Mouse (Mus musculus) heart, embryonic 14.5 days (tissue): Measurements from ENCODE around the gene Os9. TPM values are rescaled to one million over a fixed set of nuclear protein-coding genes. Genes with fewer than 3 reads are reported as not detected.

Experiments
- ATAC-seq: fragments of 200-750 bp; cut with Nextera tagmentation; 2 replicates; pipeline ENCODE4 v1.8.0; 2017; ENCODE audit warnings: low read depth, moderate TSS enrichment; ENCODE audit not compliant: insufficient number of reproducible peaks, insufficient read depth, low FRiP score
- H3K27ac ChIP-seq, 2 experiments: fragments of 200-500 bp in 1 of 2; fragments of 300-500 bp in 1 of 2; sonication (generic) in 1 of 2; replicated peaks in 1 of 2; 2 replicates each; pipeline ENCODE4 v1.5.1; 2012 to 2014; ENCODE audit warnings: low read depth in 2 of 2, low read length in 2 of 2, control low read depth in 1 of 2, mild to moderate bottlenecking in 1 of 2, mixed read lengths in 1 of 2; ENCODE audit not compliant: control insufficient read depth in 1 of 2, insufficient read depth in 1 of 2
- H3K27me3 ChIP-seq: fragments of 300-500 bp; sonication (generic); 2 replicates; pipeline ENCODE4 v1.6.1; 2014; ENCODE audit warnings: mild to moderate bottlenecking, low read length, control low read depth; ENCODE audit not compliant: control insufficient read depth, insufficient read depth
- H3K36me3 ChIP-seq: fragments of 300-500 bp; sonication (generic); 2 replicates; pipeline ENCODE4 v1.6.1; 2014; ENCODE audit warnings: mild to moderate bottlenecking, control low read depth, low read length, mixed read lengths; ENCODE audit not compliant: control insufficient read depth, insufficient read depth
- H3K4me1 ChIP-seq, 2 experiments: fragments of 200-500 bp in 1 of 2; fragments of 300-500 bp in 1 of 2; sonication (generic) in 1 of 2; 2 replicates each; pipeline ENCODE4 v1.6.1; 2012 to 2014; ENCODE audit warnings: low read length in 2 of 2, control low read depth in 1 of 2, mixed read lengths in 1 of 2; ENCODE audit not compliant: control insufficient read depth in 2 of 2, insufficient read depth in 2 of 2
- H3K4me2 ChIP-seq: fragments of 300-500 bp; sonication (generic); 2 replicates; pipeline ENCODE4 v1.6.1; 2014; ENCODE audit warnings: mild to moderate bottlenecking, low read length
- H3K4me3 ChIP-seq, 2 experiments: fragments of 200-500 bp in 1 of 2; fragments of 300-500 bp in 1 of 2; sonication (generic) in 1 of 2; 2 replicates each; pipeline ENCODE4 v1.5.1; 2012 to 2014; ENCODE audit warnings: low read length in 2 of 2, mild to moderate bottlenecking in 2 of 2, control low read depth in 1 of 2, low read depth in 1 of 2, moderate library complexity in 1 of 2; ENCODE audit not compliant: control insufficient read depth in 1 of 2, insufficient read depth in 1 of 2
- H3K9ac ChIP-seq: fragments of 300-500 bp; sonication (generic); 2 replicates; pipeline ENCODE4 v1.6.1; 2014; ENCODE audit warnings: mild to moderate bottlenecking, low read length
- H3K9me3 ChIP-seq: fragments of 300-500 bp; sonication (generic); 2 replicates; pipeline ENCODE4 v1.6.1; 2016; ENCODE audit warnings: low read length, control low read depth; ENCODE audit not compliant: control insufficient read depth
- WGBS: fragments of 180-500 bp; shearing (Covaris S2); extraction: QIAGEN DNeasy Blood & Tissue Kit; methylation state at CpG from one replicate; pipeline ENCODE4 v1.1.7; 2014; 5-methylcytosine and 5-hydroxymethylcytosine counted together
- polyA plus RNA-seq: library from polyadenylated mRNA; unstranded; fragments of >200 nt; fragmentation: Nextera tagmentation; extraction: Ambion mirVana; gene quantifications from 2 replicates; pipeline ENCODE4 v1.2.1, GENCODE M21; 2014

The Os9 gene
- polyA plus RNA-seq, 1 experiment from 2014 or later = 28.3 TPM

DNA sequence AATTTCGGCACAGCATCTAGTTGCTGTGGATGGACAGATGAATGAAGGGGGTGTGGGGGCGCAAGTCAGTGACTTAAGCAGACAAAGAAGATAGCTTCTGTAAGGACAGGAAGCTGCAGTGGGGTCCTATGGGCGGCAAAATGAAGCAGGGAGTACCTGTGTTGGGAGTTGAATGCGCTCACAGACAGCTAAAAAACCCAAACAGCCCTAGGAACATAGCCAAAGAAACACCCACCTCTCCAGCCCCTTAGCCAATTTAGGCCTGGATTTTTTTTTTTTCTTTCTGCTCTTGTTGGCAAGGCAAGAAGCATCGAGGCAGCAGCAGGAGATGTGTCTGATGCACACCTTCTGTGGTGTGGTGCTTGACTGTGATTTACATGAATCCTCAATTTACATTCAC lies 59.8 kb downstream of the Os9 start:
- Histone ChIP-seq H3K4me3 (0 out of 4 replicates have a peak overlapping the region, but pooled peaks of 1 of the 2 experiments have one; percentile 77), H3K27me3 (peaks cover 39% of the 10 kb centered on the region)
- ATAC-seq = no peak

DNA sequence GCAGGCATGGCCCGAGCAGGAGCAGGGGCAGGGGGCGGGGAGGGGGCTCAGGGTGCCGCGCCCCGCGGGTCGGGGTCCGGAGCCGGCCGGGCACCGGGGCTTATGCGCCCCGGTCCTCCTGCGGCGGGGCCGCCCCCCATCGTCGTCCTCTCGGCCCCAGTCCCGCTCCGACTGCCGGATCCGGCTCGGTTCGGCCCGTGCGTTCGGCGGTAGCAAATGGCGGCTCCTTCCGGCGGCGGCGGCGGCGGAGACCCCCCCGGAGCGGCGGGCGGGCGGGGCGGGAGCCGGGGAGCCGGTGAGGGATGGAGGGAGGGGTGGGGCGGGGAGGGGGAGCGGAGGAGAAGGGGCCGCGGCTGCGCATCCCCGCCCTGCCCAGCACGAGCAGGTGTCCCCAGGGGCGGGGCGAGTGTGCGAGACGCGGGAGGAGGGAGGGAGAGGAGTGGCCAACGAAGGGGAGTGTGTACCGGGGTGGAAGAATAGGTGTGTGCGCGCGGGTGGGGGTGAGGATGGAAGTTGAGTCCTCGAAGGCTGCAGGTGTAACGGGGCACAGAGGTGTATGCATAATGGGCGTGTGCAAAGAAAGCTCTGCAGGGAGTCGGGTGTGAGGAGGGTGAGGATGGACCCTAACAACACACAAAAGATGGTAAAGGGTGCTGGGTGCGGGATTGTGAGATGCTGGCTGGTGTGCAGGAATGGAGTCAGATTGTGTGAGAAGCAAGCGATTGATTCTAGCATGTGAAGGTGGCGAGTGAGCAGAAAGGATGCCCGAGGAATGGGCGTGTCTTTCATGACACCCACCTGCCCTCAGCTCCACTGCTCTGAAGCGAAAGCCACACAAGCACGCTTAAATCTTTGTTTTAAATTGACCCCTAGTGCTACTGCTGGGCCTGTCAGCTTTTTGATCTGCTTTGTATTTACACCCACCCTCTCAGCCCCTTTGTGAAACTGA lies 60.7 kb downstream of the Os9 start, which contains the start of gene March9:
March9 (minus strand) TSS at position 217 of the 949 bp plus-strand sequence.
- no peak for ATAC-seq
- peak within 1 kb of the TSS; percentile 78 for H3K9ac ChIP-seq
- WGBS = 2% methylated on average over 54 of the region's 72 CpGs

More for the DNA sequence above, 59.8 kb downstream of the Os9 start:
- WGBS = 48% methylated on average over 5 of the region's 5 CpGs
- Histone ChIP-seq H3K27ac (no peak overlapping the region), H3K4me2 (peak overlapping the region; percentile 99; the same call in 1 of the 2 replicates), H3K9me3 (no peaks in the 10 kb centered on the region), H3K9ac (no peak overlapping the region), H3K36me3 (peaks cover 19% of the 10 kb centered on the region), H3K4me1 (peaks cover 11 to 34% of the 10 kb centered on the region in 2 experiments)

DNA sequence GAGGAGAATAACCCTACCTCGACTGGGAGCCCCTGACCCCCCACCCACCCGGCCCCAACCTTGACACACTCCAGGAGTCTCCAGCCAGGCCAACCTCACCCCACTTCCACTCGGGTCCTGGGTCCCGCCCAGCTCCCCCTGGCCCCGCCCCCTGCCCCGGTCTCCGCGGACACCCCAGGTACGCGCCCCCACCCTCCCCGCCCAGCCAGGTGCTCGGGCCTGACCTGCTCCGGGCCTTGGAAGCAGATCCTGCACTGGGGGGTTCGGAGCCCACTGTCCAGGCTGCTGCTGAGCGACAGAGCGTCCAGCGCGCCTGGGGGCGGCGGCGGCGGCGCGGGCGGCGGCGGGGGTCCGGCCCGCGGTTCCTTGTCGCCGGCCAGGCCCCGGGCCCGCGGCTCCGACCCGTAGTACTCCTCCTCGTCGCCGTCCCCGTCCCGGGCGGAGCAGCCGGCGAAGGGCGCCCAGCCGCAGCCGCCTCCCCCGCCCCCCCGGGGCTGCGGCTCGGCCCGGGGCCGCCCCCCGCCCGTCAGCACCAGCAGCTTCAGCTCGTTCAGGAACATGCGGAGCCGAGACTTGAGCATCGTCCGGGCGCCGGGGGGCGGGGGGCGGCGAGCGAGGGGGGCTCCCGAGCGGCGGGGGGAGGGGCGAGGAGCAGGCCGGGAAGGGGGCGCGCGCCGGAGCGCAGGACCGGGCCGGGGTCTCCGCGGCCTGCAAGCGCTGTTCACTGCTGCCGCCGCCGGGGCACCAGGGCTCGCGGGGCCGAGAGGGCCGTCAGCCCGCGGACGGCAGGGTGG lies 61.6 kb downstream of the Os9 start:
- H3K9ac ChIP-seq = peak overlapping the region; percentile 78
- no peak for ATAC-seq
- under 1% methylated on average over 83 of the region's 92 CpGs for WGBS
- peaks cover 6 to 18% of the 10 kb centered on the region in 2 experiments; a peak in 3 of 4 replicates for H3K4me1 ChIP-seq
- no peaks in the 10 kb centered on the region for H3K9me3 ChIP-seq
- no peak overlapping the region for H3K27ac ChIP-seq
- peak overlapping the region; percentile 99 for H3K4me2 ChIP-seq
- peaks cover 40% of the 10 kb centered on the region for H3K27me3 ChIP-seq
- H3K36me3 ChIP-seq = peaks cover 2% of the 10 kb centered on the region; the same call in 1 of the 2 replicates
- peak overlapping the region; percentile 56 to 77 for H3K4me3 ChIP-seq

More for the DNA sequence above, 60.7 kb downstream of the Os9 start, which contains the start of gene March9:
- no peaks in the 10 kb centered on the region for H3K9me3 ChIP-seq
- H3K4me2 ChIP-seq = peak within 1 kb of the TSS; percentile 99
- H3K36me3 ChIP-seq = peaks cover 11% of the 10 kb centered on the region
- H3K27ac ChIP-seq = no peak within 1 kb of the TSS
- peaks cover 39% of the 10 kb centered on the region for H3K27me3 ChIP-seq
- H3K4me3 ChIP-seq = peak within 1 kb of the TSS; percentile 56 to 77
- peaks cover 9 to 27% of the 10 kb centered on the region in 2 experiments for H3K4me1 ChIP-seq

DNA sequence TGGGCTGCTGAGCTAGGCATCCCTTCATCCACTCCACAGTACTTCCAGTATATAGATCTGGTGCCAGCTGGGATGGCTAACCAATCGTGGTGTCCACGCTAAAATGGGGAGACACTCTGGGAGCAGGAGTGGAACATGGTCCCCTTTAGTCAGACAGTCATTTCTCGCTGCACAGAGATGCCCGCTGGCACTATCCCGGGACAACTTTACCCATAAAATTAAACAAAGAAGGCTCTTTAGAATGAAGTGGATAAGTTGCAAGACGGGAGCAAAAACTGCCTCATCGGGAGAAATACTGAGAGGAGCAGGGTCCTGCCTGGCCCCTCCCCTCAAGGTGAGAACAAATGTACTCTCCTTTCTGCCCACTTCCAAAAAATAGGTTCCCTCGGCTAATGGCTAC lies 62.2 kb downstream of the Os9 start:
- WGBS = 18% methylated on average over 8 of the region's 8 CpGs
- 0 out of 2 replicates have a peak, but pooled peaks cover 2% of the 10 kb centered on the region for H3K36me3 ChIP-seq
- no peak overlapping the region for H3K27ac ChIP-seq
- no peaks in the 10 kb centered on the region for H3K9me3 ChIP-seq
- peaks cover 6 to 18% of the 10 kb centered on the region in 2 experiments; a peak in 3 of 4 replicates for H3K4me1 ChIP-seq
- no peak overlapping the region; the same call in 1 of the 2 replicates for H3K9ac ChIP-seq
- H3K4me3 ChIP-seq = peak overlapping the region in 1 of 2 experiments; percentile 77; a peak in 2 of 4 replicates
- peaks cover 47% of the 10 kb centered on the region for H3K27me3 ChIP-seq
- no peak for ATAC-seq
- H3K4me2 ChIP-seq = peak overlapping the region; percentile 99

DNA sequence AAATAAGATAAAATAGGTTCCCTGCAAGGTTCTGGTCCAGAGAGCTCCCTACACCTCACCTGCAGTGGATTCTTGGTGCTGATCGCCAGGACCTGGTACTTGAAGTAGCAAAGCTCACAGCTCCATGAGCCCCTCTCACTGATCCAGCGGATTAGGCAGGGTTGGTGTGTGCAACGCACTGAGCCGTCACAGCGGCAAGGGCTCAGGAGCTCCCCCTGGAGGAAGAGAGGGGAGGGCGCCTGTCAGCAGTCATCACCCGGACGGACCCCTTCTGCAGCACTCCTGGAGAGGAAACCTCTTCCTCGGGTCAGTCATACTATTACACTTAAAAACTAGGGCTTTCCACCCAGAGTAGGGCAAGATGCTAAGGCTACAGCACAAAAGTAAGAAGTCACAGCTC lies 62.8 kb downstream of the Os9 start:
- WGBS = 2% methylated on average over 9 of the region's 9 CpGs
- Histone ChIP-seq H3K27me3 (peaks cover 50% of the 10 kb centered on the region), H3K36me3 (0 out of 2 replicates have a peak, but pooled peaks cover 2% of the 10 kb centered on the region), H3K27ac (no peak overlapping the region), H3K4me3 (no peak overlapping the region), H3K9me3 (no peaks in the 10 kb centered on the region), H3K4me2 (no peak overlapping the region; the same call in 1 of the 2 replicates), H3K4me1 (peaks cover 6 to 18% of the 10 kb centered on the region in 2 experiments; a peak in 3 of 4 replicates), H3K9ac (no peak overlapping the region)
- no peak for ATAC-seq

DNA sequence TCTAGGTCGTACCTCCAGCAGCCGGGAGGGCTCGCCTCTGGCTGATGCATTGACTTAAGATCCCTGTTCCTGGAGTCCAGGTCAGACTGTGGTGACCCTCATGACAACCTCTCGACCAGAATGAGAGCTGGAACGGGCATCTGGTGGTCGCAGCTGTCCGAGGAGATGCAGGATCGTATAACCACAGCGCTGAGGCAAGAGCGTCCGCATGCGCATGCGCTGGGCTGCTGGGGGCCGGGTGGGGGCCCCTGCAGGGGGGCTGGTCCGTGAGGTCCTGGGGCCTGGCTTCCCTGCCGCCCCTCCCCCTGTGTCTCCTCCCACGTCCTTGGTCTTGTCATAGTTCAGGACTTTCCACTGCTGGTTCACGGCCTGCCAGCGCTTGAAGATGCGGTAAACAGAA lies 64.4 kb downstream of the Os9 start:
- Histone ChIP-seq H3K9ac (no peak overlapping the region), H3K4me3 (no peak overlapping the region), H3K9me3 (no peaks in the 10 kb centered on the region), H3K4me2 (no peak overlapping the region), H3K27me3 (peaks cover 59% of the 10 kb centered on the region), H3K4me1 (peaks cover 6 to 18% of the 10 kb centered on the region in 2 experiments; a peak in 2 of 4 replicates), H3K36me3 (0 out of 2 replicates have a peak, but pooled peaks cover 2% of the 10 kb centered on the region), H3K27ac (no peak overlapping the region)
- 77% methylated on average over 20 of the region's 20 CpGs for WGBS
- no peak for ATAC-seq

DNA sequence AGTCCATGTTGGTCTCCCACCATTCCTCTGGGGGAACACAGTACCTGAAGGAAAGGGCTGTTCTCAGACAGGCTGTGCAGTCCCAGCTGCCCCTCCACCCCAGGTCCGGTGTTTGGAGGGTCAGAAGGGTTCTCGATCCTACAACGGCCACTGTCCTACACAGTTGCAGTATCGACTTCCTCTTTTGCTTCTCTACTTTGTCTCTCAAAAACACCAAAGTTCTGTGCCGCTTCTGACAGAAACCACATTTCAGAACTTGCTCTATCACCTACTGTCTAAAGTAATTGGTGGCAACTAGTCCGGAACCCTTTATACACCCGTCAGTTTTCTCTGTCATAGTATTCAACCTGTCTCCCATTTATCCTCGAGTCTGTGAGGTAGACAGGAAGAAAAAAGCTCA lies 65.5 kb downstream of the Os9 start:
- Histone ChIP-seq H3K9me3 (no peaks in the 10 kb centered on the region), H3K27ac (no peak overlapping the region), H3K27me3 (peaks cover 59% of the 10 kb centered on the region), H3K4me1 (peaks cover 6 to 17% of the 10 kb centered on the region in 2 experiments; a peak in 2 of 4 replicates), H3K9ac (no peak overlapping the region), H3K4me3 (no peak overlapping the region), H3K4me2 (no peak overlapping the region), H3K36me3 (0 out of 2 replicates have a peak, but pooled peaks cover 2% of the 10 kb centered on the region)
- no peak for ATAC-seq
- WGBS = 82% methylated on average over 8 of the region's 8 CpGs
